Mouse (Mus musculus) heart, embryonic 11.5 days (tissue): ENCODE measurements around the gene Sept8. TPM values are rescaled to one million over a fixed set of nuclear protein-coding genes. Genes with fewer than 3 reads are reported as not detected.

ENCODE experiments used
- ATAC-seq: fragments of 200-750 bp; cut with Nextera tagmentation; replicated peaks from 2 replicates; pipeline ENCODE4 v1.8.0; 2017; ENCODE audit warnings: moderate library complexity; ENCODE audit not compliant: insufficient number of reproducible peaks, low FRiP score, low TSS enrichment
- H3K27ac ChIP-seq: fragments of 300-500 bp; sonication (generic); 2 replicates; pipeline ENCODE4 v1.5.1; 2014; ENCODE audit warnings: mild to moderate bottlenecking, low read depth, low read length
- H3K27me3 ChIP-seq: fragments of 300-500 bp; sonication (generic); 2 replicates; pipeline ENCODE4 v1.6.1; 2014; ENCODE audit warnings: mild to moderate bottlenecking, low read length, mixed read lengths; ENCODE audit not compliant: control insufficient read depth, insufficient read depth
- H3K36me3 ChIP-seq: fragments of 300-500 bp; sonication (generic); 2 replicates; pipeline ENCODE4 v1.6.1; 2014; ENCODE audit warnings: mild to moderate bottlenecking, low read length, moderate library complexity, mixed read lengths; ENCODE audit not compliant: control insufficient read depth, insufficient read depth
- H3K4me1 ChIP-seq: fragments of 300-500 bp; sonication (generic); 2 replicates; pipeline ENCODE4 v1.6.1; 2014; ENCODE audit warnings: low read length; ENCODE audit not compliant: control insufficient read depth, insufficient read depth
- H3K4me2 ChIP-seq: fragments of 300-500 bp; sonication (generic); 2 replicates; pipeline ENCODE4 v1.6.1; 2014; ENCODE audit warnings: mild to moderate bottlenecking, moderate library complexity
- H3K4me3 ChIP-seq: fragments of 300-500 bp; sonication (generic); 2 replicates; pipeline ENCODE4 v1.5.1; 2014; ENCODE audit warnings: low read depth, low read length
- H3K9ac ChIP-seq: fragments of 300-500 bp; sonication (generic); 2 replicates; pipeline ENCODE4 v1.6.1; 2014; ENCODE audit warnings: mild to moderate bottlenecking, low read depth, low read length, moderate library complexity
- H3K9me3 ChIP-seq: fragments of 300-500 bp; sonication (generic); replicated peaks from 2 replicates; pipeline ENCODE4 v1.6.1; 2016; ENCODE audit warnings: low read length; ENCODE audit not compliant: control insufficient read depth
- WGBS: fragments of 180-500 bp; shearing (Covaris S2); extraction: QIAGEN DNeasy Blood & Tissue Kit; methylation state at CpG from one replicate; pipeline ENCODE4 v1.1.7; 2014; ENCODE audit not compliant: insufficient replicate concordance; 5-methylcytosine and 5-hydroxymethylcytosine counted together
- polyA plus RNA-seq: library from polyadenylated mRNA; unstranded; fragments of >200 nt; fragmentation: Nextera tagmentation; extraction: Ambion mirVana; gene quantifications from 2 replicates; pipeline ENCODE4 v1.2.1, GENCODE M21; 2014

Gene Sept8
- polyA plus RNA-seq, 1 experiment from 2014 or later = 18.8 TPM

DNA sequence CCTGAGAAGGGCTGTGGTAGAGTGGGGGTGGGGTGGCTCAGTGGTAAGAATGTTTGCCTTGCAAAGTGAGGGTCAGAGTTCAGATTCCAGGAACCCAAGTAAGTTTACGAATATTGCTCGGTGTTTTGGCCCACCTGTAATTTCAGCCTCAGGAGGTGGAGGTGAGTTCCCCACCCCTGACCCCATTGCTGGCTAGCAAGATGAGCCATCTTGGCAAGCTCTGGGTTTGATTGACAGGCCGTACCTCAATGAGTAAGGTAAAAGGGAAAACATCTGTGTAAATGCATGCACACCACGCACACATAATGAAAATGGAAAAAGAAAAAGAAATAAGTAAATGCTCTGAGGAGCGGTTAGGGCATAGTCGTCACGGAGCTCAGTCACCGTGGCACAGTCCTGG is 14.7 kb upstream of the Sept8 start:
- H3K27me3 ChIP-seq = no peaks in the 10 kb centered on the region
- WGBS = 87% methylated on average over 8 of the region's 8 CpGs
- H3K4me3 ChIP-seq = no peak overlapping the region
- no peak overlapping the region for H3K9ac ChIP-seq
- 0 out of 2 replicates have a peak, but pooled peaks cover 2% of the 10 kb centered on the region for H3K4me1 ChIP-seq
- ATAC-seq = no peak
- H3K4me2 ChIP-seq = no peak overlapping the region
- H3K36me3 ChIP-seq = no peaks in the 10 kb centered on the region
- H3K27ac ChIP-seq = no peak overlapping the region
- H3K9me3 ChIP-seq = no peaks in the 10 kb centered on the region

DNA sequence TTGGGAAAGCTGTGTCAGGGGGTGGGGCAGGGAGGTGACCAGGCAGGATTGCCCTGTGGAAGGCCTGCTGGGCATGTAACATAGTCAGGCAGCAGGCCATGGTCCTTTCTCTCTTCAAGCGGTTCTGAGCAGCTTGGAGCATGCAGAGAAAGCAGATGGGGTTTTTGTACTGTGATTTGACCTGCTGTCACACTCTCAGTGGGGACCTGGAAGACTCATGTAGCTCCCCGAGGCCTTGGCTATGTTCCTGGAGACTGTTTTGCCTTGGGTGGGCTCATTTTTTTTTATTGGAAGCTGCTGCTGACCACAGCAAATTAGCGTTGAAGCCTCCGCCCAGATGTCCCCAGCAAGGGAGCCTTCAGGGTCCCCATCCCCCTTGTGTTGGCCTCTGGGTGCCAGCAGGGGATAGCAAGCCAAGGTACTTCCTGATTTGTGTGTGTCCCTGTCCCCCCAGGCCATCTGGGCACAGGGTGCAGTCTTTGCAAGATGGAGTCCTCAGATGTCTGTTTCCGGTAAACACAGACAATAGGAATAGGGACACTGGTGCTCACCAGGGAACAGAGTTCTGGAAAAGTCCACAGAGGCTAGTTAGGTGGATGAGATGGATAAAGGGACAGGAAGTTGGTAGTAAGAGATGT is 13.9 kb upstream of the Sept8 start:
- no peaks in the 10 kb centered on the region for H3K9me3 ChIP-seq
- H3K4me1 ChIP-seq = 0 out of 2 replicates have a peak, but pooled peaks cover 2% of the 10 kb centered on the region
- H3K4me3 ChIP-seq = no peak overlapping the region
- ATAC-seq = no peak
- no peaks in the 10 kb centered on the region for H3K27me3 ChIP-seq
- WGBS = 66% methylated on average over 5 of the region's 5 CpGs
- no peak overlapping the region for H3K4me2 ChIP-seq
- no peaks in the 10 kb centered on the region for H3K36me3 ChIP-seq
- H3K9ac ChIP-seq = no peak overlapping the region
- no peak overlapping the region for H3K27ac ChIP-seq

DNA sequence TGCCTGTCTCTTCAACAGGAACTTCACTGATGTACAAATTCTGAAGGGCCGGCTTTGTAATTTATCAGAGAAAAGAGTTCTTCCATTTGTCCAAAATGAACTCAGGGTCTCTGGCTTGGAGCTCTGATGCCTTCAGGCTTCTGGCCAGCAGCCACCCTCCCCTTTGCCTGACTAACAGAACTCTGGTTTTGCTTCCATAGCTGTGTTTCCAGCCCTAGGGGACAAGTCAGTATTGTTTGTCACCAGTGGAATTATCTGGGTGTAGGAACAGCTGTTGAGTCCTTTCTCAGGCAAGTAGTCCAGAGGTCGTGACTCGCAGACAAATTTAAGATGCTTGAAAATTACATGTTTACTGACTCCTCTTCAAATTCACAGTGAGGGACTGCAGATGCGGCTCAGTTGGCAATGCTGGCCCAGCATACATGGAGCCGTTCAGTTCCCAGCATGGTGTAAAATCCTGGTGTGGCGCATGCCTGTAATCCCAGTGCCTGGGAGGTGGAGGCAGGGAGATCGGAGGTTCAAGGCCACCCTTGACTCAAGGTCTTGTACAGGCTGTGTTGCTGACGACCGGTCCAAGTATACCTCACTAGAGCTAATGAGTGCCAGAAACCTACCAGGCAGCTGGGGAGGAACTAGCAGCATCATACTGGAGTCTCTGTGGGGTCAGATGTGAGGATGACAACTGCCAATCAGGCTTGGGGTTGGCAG is 11.8 kb upstream of the Sept8 start:
- Histone ChIP-seq H3K9ac (no peak overlapping the region), H3K27ac (no peak overlapping the region), H3K27me3 (no peaks in the 10 kb centered on the region), H3K4me1 (no peaks in the 10 kb centered on the region), H3K4me2 (no peak overlapping the region), H3K36me3 (no peaks in the 10 kb centered on the region), H3K4me3 (no peak overlapping the region), H3K9me3 (no peaks in the 10 kb centered on the region)
- 86% methylated on average over 9 of the region's 9 CpGs for WGBS
- no peak for ATAC-seq

GRCm38 (mm10) chr11:53508152-53508551 is 10.9 kb upstream of the Sept8 start:
- no peak overlapping the region for H3K9ac ChIP-seq
- H3K27ac ChIP-seq = no peak overlapping the region
- H3K4me2 ChIP-seq = no peak overlapping the region
- ATAC-seq = no peak
- no peaks in the 10 kb centered on the region for H3K4me1 ChIP-seq
- H3K27me3 ChIP-seq = no peaks in the 10 kb centered on the region
- WGBS = 65% methylated on average over 7 of the region's 7 CpGs
- H3K4me3 ChIP-seq = no peak overlapping the region
- no peaks in the 10 kb centered on the region for H3K9me3 ChIP-seq
- H3K36me3 ChIP-seq = no peaks in the 10 kb centered on the region

- 43% methylated on average over 3 of the region's 3 CpGs for WGBS
- H3K27me3 ChIP-seq = no peaks in the 10 kb centered on the region
- ATAC-seq = no peak
- H3K36me3 ChIP-seq = no peaks in the 10 kb centered on the region
- H3K4me1 ChIP-seq = no peaks in the 10 kb centered on the region
- H3K4me2 ChIP-seq = no peak overlapping the region
- no peak overlapping the region for H3K9ac ChIP-seq
- H3K4me3 ChIP-seq = no peak overlapping the region
- no peak overlapping the region for H3K27ac ChIP-seq
- no peaks in the 10 kb centered on the region for H3K9me3 ChIP-seq
Observed at GRCm38 (mm10) chr11:53508591-53508990, 10.5 kb upstream of the Sept8 start.

- Histone ChIP-seq H3K9ac (no peak overlapping the region), H3K27me3 (no peaks in the 10 kb centered on the region), H3K9me3 (no peaks in the 10 kb centered on the region), H3K4me1 (no peaks in the 10 kb centered on the region), H3K4me2 (no peak overlapping the region), H3K36me3 (no peaks in the 10 kb centered on the region), H3K4me3 (no peak overlapping the region), H3K27ac (no peak overlapping the region)
- ATAC-seq = no peak
- WGBS = 41% methylated on average over 5 of the region's 5 CpGs
Observed at GRCm38 (mm10) chr11:53510351-53510750, 8.7 kb upstream of the Sept8 start.

DNA sequence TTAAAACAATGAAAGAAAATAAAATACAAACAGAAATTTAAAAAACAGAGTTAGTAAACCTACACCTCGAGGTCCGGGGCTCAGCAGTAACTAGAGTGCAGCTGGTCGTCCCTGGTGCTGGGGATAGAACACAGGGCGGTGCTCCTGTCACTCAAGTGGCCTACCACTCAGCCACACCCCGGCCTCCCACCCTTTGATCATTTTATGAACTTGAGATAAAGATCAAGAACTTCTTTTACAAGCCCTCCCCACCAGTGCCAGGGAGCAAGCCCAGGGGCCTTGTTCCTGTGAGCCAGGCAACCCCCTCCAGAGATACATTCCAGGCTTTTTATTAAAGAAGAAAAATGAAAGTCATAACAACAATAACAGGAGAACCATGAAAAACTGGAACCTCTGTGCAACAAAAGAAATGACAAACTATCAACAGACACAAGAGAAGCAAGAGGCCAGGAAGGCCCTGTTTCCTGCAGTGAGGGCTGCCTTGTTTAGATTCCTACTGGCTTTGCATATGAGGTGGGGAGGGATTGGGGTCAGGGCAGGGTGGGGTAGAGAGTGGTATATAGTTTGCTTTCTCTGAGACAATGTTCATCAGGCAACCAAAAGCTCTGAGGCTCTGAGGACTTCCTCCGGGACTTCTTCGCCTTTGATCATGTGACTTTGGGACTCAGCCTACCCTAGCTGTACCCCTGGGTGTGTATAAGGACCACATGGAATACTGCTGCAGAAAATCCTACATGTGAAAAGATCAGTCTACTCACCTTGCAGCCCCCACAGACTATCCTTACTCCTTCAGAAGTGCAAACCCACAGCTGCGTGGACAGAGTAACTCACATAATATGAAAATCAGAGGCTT is 2.1 kb upstream of the Sept8 start:
- 51% methylated on average over 8 of the region's 8 CpGs for WGBS
- Histone ChIP-seq H3K4me3 (no peak overlapping the region), H3K9me3 (no peaks in the 10 kb centered on the region), H3K27ac (no peak overlapping the region), H3K27me3 (no peaks in the 10 kb centered on the region), H3K4me1 (peaks cover 22% of the 10 kb centered on the region), H3K4me2 (no peak overlapping the region), H3K9ac (no peak overlapping the region), H3K36me3 (no peaks in the 10 kb centered on the region)
- ATAC-seq = no peak

- no peak overlapping the region for H3K4me2 ChIP-seq
- 40% methylated on average over 5 of the region's 5 CpGs for WGBS
- no peak overlapping the region for H3K27ac ChIP-seq
- no peaks in the 10 kb centered on the region for H3K9me3 ChIP-seq
- ATAC-seq = no peak
- H3K36me3 ChIP-seq = no peaks in the 10 kb centered on the region
- H3K4me3 ChIP-seq = no peak overlapping the region
- no peak overlapping the region for H3K9ac ChIP-seq
- peaks cover 32% of the 10 kb centered on the region for H3K4me1 ChIP-seq
- no peaks in the 10 kb centered on the region for H3K27me3 ChIP-seq
Observed at GRCm38 (mm10) chr11:53518759-53519158, 298 bp upstream of the Sept8 start.
